Mouse (Mus musculus): ENCODE data around the gene Hyls1.
"Not testable (repeated sequence)": the region's sequence is repeated elsewhere in the genome, so short reads cannot be mapped to it uniquely, and the experiment has no call there.

The Hyls1 gene

GRCm38 (mm10) chr9:35569571-35570534, at the start of gene Hyls1, which contains the start of gene Pate2:
TSS of gene Hyls1 (minus strand) at chr9:35570398.
TSS of gene Pate2 (plus strand) at chr9:35570284.
- peak; percentile 93 for DNase-seq

DNA sequence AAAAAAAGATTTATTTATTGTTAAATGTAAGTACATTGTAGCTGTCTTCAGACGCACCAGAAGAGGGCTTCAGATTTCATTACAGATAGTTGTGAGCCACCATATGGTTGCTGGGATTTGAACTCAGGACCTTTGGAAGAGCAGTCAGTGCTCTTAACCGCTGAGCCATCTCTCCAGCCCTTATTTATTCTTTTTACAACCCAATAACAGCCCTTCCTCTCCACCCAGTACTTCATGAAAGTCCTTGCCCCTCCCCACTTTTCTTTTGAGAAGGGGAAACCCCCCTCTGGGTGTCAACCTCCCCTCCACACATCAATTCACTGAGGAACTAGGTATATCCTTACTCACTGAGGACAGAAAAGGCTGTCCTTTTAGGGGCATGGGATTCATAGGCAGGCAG, 46.6 kb upstream of the Hyls1 start:
- not testable (repeated sequence) for DNase-seq

- no peak for DNase-seq
Measured at GRCm38 (mm10) chr9:35614005-35614404, 43.8 kb upstream of the Hyls1 start.

DNA sequence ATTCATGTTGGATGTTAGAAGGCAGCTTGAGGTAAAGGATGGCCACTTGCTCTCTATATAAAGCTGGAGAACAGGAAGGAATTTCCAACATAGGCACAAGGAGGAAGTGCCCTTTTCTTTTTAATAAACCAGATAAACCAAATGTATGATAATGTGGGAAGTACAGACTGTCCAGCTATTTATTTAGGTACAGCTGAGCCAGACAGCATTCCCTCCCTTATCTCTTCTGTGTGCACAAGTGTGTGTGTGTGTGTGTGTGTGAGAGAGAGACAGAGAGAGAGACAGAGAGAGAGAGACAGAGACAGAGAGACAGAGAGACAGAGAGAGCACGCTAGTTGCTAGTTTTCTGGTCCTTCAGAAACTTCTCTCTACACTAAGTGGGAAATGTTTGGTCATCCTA, 41.6 kb upstream of the Hyls1 start, which contains the start of gene Pate4:
Gene Pate4 (minus strand): TSS at position 101 of the 400 bp plus-strand sequence.
- DNase-seq, result no peak

DNA sequence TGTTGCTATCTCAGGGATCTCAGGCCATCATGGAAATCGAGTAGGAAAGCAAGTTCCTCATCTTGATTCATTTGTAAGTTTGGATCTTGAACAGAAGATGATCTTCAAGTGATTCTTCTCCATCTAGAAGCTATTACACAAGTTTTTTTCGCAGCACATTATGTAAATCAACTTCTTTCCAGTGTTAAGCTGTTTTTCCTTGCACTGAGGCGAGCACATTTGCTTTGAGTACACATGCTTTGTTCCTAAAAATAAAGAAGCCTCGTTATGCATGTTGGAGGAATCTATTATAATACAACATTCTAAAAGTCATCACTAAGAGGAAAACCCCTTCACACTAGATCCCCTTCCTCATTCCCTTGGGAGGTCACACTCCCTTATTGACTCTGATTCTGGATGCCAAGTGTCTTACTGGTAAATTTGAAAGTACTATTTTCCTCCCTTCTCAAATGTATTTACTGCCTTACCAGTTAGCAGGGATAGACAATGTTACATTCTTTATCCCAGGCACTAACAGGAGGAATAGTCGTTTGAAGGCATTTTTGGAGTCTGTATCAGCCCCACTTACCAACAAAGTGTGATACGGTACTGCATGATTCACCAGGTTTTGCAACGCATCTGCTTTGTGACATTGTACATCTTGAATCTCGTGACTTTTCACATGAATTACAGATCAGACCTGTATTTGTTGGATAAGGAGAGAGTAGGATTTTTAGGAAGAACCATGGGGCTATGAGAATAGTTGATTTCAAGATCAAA, 37.6 kb upstream of the Hyls1 start:
- DNase-seq, result no peak

- no peak for DNase-seq
Measured at GRCm38 (mm10) chr9:35592903-35593302, 22.7 kb upstream of the Hyls1 start.

DNA sequence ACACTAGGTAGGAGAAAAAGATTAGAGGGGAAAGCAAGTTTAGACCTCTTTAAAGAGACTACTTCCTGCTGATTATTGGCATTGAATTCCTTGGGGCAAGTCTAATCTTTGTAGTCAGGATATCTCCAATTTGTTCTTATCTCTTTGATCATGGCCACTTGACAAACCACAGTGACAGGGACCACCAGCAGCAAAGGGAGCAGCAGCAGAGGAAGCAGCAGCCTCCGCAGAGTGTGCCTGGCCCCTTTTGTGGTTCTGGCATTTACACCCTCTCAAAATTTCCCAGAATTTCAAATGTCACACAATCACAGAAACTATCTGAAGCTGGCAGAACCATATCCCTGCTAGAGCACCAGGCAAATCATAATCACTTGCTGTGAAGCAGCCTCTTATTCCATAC, 17.5 kb upstream of the Hyls1 start:
- DNase-seq, result no peak

GRCm38 (mm10) chr9:35574416-35574815, 4.2 kb upstream of the Hyls1 start:
- DNase-seq, result no peak

DNA sequence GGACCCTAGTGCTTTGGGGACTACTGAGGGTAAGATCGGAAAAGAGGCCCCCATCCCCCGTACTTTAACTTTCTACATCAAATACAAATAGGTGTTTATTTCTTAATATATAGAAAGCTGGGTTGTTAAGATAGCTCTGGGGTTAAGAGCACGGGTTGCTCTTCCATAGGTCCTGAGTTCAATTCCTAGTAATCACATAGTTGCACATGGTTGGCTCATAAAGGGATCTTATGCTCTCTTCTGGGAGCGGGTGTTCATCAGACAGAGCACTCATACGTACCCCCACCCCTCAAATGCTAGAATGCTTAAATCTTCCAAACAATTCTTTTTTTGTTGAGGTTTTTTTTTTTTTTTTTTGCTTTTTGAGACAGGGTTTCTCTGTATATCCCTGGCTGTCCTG, 465 bp upstream of the Hyls1 start:
- no peak for DNase-seq

- no peak for DNase-seq
Measured at GRCm38 (mm10) chr9:35567995-35568394, 2.2 kb downstream of the Hyls1 start.

DNA sequence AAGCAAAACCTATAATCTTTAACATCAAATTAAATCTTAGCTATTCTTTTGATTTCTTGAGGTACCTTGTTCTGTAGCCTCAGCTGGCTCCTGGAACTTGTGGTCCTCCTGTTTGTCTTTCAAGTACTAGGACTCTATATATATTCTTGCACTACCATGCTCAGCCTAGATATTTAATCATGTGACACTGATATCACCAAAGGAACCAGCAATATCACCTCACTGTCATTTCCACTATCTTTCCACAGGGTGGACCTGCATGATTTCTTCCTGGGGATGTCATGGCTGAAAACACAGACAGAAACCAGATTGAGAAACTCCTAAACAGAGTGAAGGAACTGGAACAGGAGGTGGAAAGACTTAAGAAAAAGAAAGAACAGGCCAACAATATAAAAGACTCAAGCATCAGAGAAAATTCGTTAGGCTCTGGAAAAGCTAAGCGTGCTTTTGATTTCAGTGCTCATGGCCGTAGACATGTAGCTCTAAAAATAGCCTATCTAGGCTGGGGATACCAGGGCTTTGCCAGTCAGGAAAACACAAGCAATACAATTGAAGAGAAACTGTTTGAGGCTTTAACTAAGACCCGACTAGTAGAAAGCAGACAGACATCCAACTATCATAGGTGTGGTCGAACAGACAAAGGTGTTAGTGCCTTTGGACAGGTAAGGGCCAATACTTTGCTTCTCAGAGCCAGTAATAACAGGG, 5.5 kb downstream of the Hyls1 start:
- DNase-seq, result no peak

DNA sequence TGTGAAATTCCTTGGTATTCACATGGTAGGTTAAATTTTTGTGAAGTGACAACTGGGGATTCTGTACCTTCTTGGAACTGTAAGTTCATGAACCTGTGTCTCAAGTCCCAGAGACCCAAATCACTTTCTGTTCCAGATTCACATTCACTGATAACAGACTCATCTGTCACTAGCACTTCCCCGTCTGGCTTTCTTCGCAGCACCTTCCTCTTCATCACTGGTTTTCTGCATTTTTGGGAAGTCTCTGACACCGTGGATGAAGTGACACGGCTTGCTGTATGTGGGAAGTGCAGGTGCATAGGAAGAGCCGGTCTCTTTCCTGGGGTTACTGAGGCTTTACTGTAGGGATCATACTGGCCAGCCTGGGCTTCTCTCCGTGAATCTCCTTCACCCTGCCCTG, 8.6 kb downstream of the Hyls1 start:
- DNase-seq, result no peak

- DNase-seq, result no peak
Measured at GRCm38 (mm10) chr9:35561076-35561475, 9.1 kb downstream of the Hyls1 start.

DNA sequence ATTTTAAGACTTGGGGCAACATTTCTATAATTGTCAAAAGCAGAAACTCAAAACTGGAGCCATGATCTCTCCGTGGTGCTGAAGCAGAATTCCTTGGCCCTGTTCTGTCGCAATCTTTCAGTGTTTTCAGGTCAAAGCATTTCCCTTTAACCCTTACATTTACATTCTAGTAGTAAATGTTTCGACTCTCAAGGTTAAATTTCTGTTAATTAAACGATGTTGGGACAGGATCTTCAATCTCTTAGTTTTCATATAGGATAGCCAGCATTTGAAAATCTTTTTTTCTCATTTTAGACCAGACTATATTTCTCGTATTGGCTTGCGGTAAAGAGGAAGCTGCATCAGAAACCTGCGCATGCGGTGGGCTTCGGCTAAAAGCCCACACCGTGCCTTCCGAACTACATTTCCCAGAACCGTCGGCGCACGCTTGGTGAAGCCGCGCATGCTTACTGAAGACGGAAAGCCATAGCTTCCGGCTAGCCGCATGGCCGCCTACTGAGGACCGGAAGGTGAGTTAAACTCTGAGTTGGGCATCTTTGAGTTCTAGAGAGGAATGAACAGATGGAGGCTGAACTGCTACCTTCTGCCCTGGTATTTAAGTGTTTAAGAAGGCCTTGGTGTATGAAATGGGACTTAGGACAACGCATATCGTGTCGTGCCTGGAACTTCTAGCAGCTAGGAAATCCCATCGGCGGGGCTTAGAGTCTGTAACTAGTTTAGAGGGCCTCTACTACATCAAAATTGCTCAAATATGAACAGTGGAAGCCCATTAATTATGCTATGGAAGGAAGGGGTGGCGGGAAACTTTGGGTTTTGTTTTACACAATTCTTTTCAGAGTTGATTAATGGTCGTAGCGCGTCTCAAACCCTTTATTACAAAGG, 10.9 kb downstream of the Hyls1 start:
- DNase-seq, result peak; percentile 83

- DNase-seq, result peak; percentile 40
Measured at GRCm38 (mm10) chr9:35558257-35559008, 11.8 kb downstream of the Hyls1 start, which contains the start of the genes Ddx25 and Pus3. TSS of gene Ddx25 (minus strand) at chr9:35558528. TSS of gene Pus3 (plus strand) at chr9:35558595.

DNA sequence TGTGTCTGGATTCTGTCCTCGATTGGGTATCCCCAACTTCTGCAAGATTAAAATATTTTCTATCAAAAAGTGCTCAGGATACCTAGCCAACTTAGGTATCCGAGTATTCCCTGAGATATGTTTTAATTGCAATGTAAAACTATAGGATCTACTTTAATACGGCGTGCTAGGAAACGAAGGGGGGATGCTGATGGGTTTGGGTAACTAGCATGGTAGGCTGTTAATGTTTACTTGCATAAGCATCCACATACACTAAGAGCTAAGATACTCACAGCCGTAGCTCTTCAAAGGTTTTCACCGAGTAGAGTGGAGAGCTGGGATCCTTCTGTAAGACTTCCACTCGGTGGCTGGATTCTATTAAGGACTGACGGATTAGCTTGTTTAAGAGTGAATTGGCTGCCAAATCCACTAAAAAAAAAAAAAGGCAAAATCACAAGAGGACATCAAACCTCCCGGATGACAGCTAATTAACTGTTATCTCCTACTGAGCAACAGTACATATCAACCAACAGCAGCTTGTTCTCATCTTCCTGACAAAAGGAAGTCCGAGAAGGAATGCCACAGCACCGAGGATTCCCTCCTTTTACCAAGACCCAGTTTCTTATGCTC, 13.6 kb downstream of the Hyls1 start:
- no peak for DNase-seq

- no peak for DNase-seq
Measured at GRCm38 (mm10) chr9:35548455-35548854, 21.7 kb downstream of the Hyls1 start.

DNA sequence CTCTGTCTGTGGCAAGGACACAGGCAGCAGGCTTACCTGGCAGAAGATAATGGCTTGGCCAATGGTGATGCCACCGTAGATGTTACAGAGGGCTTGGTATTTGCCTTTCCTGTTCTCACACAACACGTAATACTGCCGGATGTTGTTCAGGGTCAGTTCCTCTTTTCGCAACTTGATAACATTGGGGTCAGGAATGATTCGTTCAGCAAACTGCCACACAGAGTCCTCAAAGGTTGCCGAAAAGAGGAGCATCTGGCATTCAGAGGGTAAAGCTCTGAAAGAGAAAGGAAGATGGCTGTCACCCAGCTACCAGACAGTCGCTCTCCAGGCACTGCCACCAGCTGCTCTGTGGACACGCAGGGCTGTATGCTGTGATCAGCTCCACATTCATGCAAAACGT, 23.5 kb downstream of the Hyls1 start:
- no peak for DNase-seq

GRCm38 (mm10) chr9:35545704-35546103, 24.5 kb downstream of the Hyls1 start:
- no peak for DNase-seq

GRCm38 (mm10) chr9:35544666-35545065, 25.5 kb downstream of the Hyls1 start:
- no peak for DNase-seq
